Mouse (Mus musculus): ENCODE results near the gene Myo1e.

Myo1e gene

GRCm38 (mm10) chr9:70220461-70221170 lies 13.5 kb downstream of the Myo1e start:
- DNase-seq (ENCODE audit: low read depth): no peak

DNA sequence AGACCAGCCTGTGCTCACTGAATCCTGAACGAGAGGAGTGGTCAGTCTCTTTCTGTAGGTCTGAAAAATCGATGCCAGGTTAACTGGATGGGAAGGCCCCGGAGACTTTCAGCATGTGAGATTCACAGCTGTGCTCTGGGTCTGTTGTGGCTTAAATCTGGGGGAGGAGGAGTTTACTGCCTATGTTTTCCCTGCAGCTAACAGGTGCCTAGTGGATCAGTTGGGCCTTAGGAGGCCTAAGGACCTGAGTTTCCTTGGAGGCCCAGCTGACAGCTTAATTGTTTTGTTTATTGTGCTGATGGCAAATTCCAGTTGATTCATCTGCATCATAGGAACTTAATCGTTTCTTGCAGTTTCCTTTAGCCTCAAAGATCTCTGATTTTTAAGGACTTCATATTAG lies 16.0 kb downstream of the Myo1e start:
- DNase-seq (ENCODE audit: low read depth): no peak

- no peak for DNase-seq (ENCODE audit: low read depth)
Observed at GRCm38 (mm10) chr9:70224046-70224445, 16.9 kb downstream of the Myo1e start.

GRCm38 (mm10) chr9:70226359-70226758 lies 19.2 kb downstream of the Myo1e start:
- no peak for DNase-seq (ENCODE audit: low read depth)

- DNase-seq (ENCODE audit: low read depth): no peak
Observed at GRCm38 (mm10) chr9:70229823-70230222, 22.7 kb downstream of the Myo1e start.

DNA sequence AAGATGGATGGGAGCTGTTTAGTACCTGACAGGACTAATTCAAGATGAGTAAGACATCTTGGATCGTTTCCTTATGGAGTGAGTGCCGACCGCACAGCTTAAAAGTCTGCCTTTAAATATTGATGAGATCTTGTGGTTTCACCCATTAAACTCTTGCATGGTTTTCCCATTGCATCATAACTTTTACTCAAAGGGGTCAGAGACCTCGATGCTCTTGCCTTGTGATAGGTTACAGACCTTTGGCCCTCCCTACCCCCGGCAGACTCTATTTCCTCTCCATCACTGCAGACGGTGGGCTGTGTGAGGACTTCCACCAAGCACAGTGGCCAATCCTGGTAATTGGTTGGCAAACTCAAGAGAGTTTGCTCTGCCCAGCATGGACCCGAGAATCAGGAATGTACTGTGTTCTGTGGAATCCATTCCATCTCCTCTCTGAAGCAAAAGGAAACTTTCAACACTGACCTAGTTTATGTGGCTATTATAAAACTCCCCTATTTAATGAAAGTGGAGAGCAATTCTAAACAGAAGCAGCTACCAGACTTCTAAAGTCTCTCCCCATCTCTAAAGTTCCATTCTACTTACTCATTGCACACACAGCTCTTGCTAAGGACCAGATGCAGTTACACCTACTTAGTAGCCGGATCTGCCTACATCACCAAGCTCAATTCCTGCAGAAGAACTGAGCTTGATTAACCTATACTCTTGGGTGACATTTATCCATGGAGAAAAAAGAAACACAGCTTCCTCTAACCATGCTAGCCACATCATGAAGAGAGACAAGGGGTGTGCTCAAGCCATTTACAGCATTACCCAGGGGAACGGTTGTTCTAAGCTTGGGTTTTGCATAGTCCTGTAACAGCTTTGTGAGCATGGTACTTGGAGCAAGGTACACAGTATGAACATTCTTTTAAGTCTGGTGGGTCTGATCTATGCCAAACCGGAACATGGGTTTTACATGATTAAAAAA lies 25.2 kb downstream of the Myo1e start:
- DNase-seq (ENCODE audit: low read depth): no peak

- DNase-seq (ENCODE audit: low read depth): no peak
Observed at GRCm38 (mm10) chr9:70237136-70237535, 30.0 kb downstream of the Myo1e start.

DNA sequence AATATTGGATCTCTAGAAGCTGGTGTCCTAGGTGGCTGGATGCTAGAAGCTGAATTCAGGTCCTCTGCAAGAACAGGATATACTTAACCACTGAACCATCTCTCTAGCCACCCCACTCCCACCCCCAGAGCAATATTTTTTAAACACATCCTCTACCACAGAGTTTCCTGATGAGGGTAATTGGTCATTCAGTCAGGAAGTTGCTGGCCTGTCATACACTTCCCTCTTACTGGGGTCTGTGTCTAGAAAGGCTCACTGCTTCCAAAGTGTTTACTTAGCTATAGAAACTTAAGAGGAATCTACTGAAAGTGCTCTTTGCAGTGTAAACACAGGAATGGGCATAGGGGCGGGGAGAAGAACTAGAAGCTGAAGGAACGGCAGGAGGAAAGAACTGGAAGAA lies 30.4 kb downstream of the Myo1e start:
- no peak for DNase-seq (ENCODE audit: low read depth)

DNA sequence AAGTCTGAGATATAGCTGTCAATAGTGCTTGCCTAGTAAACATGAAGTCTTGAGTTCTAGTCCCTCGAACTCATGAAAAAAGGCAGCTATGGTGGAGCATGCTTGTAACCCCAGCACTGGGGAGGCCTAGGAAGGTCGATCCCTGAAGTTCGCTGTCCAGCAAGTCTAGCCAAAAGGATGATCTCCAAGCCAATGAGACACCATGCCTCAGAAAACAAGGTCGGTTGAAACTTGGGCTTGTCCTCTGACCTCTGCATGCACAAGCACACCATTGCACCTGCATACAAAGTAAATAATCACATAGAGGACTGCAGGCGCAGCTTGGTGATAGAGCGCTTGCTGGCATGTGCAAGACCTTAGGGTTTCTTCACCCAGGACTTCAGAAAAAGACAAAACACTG lies 31.2 kb downstream of the Myo1e start:
- DNase-seq (ENCODE audit: low read depth): no peak

DNA sequence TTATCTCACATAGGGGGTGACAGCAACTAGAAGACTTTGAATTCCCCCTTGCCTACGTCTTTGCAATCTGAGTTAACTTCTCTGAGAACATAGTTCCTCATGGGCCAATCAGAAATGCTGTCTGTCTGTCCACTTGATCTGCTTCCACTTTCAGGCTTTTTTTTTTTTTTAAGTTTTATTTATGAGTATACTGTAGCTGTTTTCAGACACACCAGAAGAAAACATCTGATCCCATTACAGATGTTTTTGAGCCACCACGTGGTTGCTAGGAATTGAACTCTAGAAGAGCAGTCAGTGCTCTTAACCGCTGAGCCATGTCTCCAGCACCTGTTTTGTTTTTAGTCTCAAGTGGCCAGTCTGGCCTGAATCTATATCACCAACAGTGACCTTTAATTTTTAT lies 32.1 kb downstream of the Myo1e start:
- no peak for DNase-seq (ENCODE audit: low read depth)

GRCm38 (mm10) chr9:70240703-70241410 lies 33.7 kb downstream of the Myo1e start:
- DNase-seq (ENCODE audit: low read depth): peak; percentile 83

DNA sequence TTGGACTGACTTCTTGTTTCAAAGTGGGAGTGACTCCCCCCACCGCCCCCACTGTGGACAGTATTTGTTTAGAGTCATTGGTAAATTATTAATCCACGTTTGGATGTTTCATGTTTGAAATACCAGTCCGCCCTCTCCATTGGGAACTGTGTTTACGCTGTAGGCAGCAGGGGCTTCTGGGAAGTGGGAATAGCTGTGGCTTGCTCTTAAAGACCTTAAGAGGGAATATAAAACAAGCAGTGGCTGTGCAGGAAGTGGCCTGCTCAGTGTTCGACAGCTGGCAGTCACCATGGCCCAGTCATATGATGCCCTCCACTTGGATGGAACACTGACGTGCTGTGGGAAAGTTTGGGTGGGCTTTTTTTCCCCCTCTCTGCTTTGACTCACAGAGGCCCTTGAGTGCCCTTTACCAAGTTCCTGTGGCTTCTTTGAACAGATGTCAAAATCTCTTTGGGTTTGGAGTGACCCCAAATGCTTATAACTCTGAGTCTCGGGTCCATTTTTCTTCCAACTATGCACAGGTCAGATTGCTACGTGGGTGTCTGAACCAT lies 34.3 kb downstream of the Myo1e start:
- peak; percentile 99 for DNase-seq (ENCODE audit: low read depth)

- DNase-seq (ENCODE audit: low read depth): no peak
Observed at GRCm38 (mm10) chr9:70242112-70242862, 35.1 kb downstream of the Myo1e start.

GRCm38 (mm10) chr9:70243241-70243640 lies 36.1 kb downstream of the Myo1e start:
- no peak for DNase-seq (ENCODE audit: low read depth)

- DNase-seq (ENCODE audit: low read depth): no peak
Observed at GRCm38 (mm10) chr9:70243708-70244107, 36.6 kb downstream of the Myo1e start.

GRCm38 (mm10) chr9:70244115-70244514 lies 37.0 kb downstream of the Myo1e start:
- no peak for DNase-seq (ENCODE audit: low read depth)

DNA sequence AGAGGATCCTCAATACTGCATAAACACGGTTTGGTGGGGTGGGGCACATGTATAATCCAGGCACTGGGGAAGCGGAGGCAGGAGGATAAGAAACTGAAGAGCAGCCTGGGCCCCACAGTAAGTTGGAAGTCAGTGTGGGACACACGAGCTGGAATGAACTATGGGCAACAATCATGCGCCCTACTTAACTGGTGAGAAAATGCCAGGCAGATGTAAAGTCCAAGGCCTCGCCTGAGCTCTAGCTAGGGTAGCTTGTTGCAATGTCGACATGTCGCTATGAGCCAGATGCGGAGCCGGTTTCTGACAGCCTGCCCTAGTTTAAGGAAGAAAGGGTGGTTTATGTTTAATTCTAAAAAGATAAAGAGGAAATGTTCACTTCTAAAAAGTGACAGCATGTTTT lies 37.9 kb downstream of the Myo1e start:
- DNase-seq (ENCODE audit: low read depth): no peak

DNA sequence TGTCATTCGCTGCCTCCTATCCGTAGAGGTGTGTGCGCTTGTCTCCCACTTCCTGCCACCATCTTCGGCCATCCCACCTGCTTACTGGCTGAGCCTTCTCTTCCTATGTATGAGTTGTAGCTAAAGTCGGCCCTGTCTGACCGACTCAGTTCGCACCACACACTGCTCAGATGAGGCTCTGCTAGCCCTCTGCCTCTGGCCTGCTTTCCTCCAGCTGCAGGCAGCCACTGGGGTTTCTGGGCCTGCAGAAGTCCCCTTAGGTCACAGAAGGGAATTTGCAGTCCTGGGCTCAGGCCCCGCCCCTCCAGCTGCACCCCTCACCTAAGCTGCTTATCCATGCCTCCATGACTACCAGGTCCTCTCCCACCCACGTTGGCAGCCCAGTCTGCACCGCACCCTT lies 39.3 kb downstream of the Myo1e start:
- no peak for DNase-seq (ENCODE audit: low read depth)

- DNase-seq (ENCODE audit: low read depth): no peak
Observed at GRCm38 (mm10) chr9:70248046-70248445, 40.9 kb downstream of the Myo1e start.

GRCm38 (mm10) chr9:70248826-70249225 lies 41.7 kb downstream of the Myo1e start:
- DNase-seq (ENCODE audit: low read depth): no peak

- peak; percentile 77 for DNase-seq (ENCODE audit: low read depth)
Observed at GRCm38 (mm10) chr9:70249881-70250681, 42.9 kb downstream of the Myo1e start.

Measured in fibroblast of lung, adult 2 months (primary cell).